Mouse (Mus musculus): ENCODE measurements around the gene Fa2h.

DNA sequence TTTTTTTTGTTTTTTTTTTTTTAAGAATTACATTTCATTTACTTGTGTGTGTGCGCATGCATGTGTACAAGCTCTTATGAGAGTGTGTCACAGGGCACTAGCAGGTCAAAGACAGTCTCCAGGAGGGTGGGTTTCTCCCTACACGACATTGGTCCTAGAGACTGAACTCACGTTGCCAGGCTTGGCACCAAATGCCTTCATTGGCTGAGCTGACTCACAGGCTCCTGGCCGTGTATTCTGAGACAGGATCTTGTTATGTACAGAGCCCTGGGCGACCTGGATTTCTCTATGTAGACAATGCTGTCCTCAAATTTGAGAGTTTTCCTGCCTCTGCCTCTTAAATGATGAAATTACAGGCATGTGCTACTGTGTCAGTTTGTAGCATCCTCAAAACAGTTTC is 33.7 kb downstream of the Fa2h start:
- TF ChIP-seq CTCF (IDR thresholded peaks at IDR 0.05; ENCODE audit: low read depth, low read length) (no peak), POLR2A (IDR thresholded peaks at IDR 0.05; ENCODE audit: extremely low read depth, insufficient read depth, low read length) (no peak)

Data from liver, adult 2 months (tissue).